Mouse (Mus musculus) erythroblast, adult 5-6 weeks (primary cell): Measurements from ENCODE around the gene Hand2. TPM values are rescaled to one million over a fixed set of nuclear protein-coding genes. Genes with fewer than 3 reads are reported as not detected.

Experiments
- ATAC-seq: replicated peaks from 2 replicates; pipeline ENCODE4 v1.8.0; 2016; ENCODE audit warnings: moderate number of reproducible peaks, mild to moderate bottlenecking, moderate TSS enrichment, inconsistent platforms; ENCODE audit not compliant: poor library complexity, low FRiP score, severe bottlenecking
- total RNA-seq, 2 experiments: library from RNA; stranded (forward) in 1 of 2; stranded (reverse) in 1 of 2; fragments of 150-400 nt in 1 of 2; fragments of 200-764, 138-1000 nt in 1 of 2; gene quantifications; 2 replicates each; pipeline versions ENCODE4 v1.2.3 to v1.2.4; 2015 to 2017; ENCODE audit warnings: low replicate concordance in 2 of 2

Gene Hand2
- total RNA-seq, 2 experiments from 2014 or later = not detected

DNA sequence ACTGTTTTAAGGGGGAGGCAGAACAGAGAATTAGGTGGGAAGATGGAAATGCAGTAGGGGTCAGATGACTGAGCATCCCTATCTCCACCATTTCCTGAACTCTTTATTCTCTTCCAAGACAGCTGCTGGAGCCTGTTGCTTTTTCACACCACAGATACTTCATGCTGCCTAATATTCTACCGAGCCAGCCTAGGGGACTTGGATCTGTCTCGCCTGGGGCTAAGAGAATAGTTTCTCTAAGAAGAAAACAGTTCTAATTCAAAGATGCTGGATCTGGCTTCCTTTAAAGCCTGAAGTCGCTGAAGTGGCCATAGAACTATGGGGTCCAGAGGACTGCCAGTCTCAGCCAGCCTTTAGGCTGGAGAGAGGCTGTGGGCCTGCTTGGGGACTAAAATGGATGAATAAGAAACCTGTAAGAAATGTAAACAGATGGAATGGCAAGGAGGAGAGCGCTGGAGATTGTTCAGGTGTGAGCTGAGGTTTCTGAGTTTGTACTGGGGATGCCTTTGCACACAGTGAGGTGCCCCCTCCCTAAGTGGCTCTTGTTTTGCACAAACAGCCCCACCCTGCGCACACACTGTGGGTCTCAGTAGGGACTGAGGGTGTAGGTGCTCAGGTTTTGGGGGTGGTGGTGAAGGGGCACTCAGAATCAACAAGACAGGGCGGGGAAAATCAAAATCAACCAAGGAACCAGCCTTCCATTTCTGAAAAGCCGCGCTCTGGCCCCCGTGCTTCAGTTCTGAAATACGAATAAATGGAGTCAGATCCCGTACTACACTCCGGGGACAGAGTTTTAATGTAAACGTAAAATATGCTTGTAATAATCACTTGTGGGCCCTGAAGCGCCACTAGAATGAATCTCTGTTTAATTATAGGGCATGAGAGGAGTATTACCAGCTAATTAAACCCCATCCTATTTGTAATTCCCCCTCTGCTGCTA lies 19.2 kb downstream of the Hand2 start:
- ATAC-seq = no peak

GRCm38 (mm10) chr8:57340840-57341540 lies 20.2 kb downstream of the Hand2 start:
- ATAC-seq = no peak

DNA sequence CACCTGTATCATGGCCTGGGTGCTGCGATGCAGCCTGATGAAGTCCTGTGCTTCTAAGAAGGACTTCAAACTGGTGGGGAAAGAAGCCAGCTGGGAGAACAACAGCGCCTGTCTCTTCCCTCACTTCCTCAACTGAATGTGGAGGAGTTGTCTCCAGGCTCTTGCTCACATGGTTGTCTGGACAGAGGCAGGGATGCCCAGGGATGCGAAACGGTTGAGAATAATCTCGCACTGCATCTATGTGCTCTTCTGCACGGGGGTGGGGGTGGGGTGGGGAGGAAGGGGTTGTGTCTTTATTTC lies 20.7 kb downstream of the Hand2 start:
- ATAC-seq = no peak

DNA sequence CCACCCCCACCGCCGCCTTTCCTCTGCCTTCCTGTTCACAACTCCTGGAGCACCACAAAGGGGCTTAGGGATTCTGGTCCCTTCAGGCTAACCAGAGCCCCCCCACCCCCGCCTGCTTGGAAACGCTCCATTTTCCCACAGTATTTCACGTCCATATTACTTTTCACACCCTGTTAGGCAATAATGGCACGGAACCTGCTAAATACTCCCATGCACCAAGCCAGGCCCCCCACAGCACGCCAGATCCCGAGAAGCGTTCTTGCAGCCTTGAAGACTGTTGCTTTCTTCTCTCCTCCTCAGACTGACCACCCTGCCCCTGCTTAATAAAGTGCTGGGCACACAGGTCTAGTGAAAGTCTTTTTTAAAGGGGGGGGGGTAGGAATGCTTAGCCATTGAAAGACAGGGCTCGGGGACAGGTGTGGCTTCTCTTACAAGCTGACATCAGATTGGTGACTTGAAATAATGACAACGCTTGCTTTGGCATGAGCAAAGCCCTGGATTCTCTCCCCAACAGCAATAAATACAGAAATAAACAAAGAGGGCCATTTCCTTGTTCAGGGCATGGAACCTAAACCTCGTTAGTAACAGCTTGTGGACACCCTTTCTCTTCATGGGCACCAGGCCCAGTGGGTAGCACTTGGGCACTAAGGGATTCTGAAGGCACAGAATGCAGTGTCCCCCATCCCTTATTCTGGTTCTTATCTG lies 21.8 kb downstream of the Hand2 start:
- no peak for ATAC-seq

GRCm38 (mm10) chr8:57343731-57344315 lies 23.0 kb downstream of the Hand2 start:
- no peak for ATAC-seq

DNA sequence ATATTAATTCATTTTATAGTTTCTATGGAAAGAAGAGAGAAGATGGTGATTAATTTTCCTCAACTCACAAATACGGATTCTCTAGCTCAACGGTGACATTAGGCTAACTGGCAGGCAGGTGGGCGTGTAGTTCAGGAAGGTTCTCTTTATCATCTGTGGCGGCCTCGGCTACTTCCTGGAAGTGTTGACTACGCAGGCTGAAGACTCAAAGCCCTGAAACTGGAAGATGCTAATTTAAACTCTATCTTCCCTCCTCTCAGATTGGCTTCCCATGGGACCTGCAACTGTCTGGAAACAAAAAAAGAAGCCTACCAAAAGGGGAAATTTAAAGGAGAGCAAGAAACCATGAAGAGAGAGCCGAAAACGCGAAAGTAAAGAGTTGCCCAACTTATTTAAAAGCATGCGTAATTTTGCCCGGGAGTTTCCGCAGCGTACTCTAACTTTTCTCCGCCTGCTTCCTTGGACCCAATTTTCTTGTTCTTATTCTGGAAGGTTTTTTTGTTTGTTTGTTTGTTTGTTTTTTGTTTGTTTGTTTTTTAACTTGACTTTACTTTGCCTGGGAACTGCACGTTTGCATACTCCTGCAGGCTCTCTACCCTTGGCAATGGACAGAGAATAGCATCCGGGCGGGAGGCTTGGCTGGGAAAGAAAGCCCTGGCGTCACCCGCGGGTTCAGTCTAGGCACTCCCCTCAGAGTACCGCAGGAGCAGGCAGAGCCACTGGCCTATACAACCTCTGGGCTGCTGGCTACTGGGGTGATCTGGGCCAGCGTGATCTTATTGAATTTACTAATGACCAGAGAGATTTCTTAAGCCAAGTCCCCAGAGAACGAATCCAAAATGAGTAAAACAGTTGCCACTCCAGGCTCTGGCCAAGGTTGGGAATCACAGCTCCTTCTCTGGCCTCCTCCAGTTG lies 24.4 kb downstream of the Hand2 start:
- no peak for ATAC-seq

DNA sequence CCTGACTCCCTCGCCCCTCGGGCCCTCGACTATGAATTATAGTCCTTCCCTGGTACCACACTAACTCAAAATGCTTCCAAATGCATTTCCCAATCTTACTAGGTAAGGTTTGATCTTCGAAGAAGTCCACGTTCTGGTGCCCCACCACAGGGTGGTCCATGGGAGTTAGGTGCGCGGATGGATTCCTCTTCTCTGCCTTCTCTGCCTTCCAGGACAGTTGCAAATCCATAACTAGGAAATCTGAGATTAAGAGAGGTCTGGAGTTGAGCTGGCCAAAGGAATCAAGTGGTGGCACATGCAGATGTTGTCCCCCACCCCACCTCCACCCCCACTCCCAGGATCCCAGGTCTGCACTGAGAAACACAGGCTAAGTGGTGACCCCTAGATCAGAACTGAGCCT lies 25.6 kb downstream of the Hand2 start:
- no peak for ATAC-seq

- ATAC-seq = no peak
These were observed 26.4 kb downstream of the Hand2 start for GRCm38 (mm10) chr8:57347141-57347540.

GRCm38 (mm10) chr8:57348251-57348650 lies 27.5 kb downstream of the Hand2 start:
- no peak for ATAC-seq

DNA sequence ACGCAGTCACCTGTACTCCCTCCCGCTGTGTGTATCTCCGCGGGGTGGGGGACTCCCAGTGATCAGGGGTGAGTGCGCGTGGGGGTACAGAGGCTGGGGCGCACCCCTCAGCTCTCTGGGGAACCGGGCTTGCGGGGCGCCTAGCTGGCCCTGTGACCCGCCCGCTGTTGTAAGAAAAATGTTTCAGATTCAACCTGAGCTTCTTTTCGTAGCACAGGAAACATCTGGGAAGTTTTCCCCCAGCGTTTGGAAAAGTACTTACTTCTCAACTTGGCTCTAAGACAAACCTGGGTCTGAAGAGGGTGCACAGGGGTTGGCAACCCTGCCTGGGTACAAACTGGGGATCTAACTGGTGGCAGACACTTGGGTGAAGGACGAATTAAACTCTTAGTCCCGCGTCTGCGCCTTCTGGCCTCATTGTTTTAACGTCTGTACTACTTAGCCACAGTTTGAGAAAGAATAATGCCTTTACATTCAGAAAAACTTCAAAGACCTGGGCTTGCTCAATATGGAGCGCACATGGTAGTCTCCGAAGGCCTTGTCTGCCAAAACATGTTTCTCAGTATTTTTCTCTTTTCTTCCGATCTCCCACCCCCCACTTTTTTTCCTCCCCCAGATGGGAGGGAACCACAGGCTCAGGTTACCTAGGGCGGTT lies 28.2 kb downstream of the Hand2 start:
- no peak for ATAC-seq

DNA sequence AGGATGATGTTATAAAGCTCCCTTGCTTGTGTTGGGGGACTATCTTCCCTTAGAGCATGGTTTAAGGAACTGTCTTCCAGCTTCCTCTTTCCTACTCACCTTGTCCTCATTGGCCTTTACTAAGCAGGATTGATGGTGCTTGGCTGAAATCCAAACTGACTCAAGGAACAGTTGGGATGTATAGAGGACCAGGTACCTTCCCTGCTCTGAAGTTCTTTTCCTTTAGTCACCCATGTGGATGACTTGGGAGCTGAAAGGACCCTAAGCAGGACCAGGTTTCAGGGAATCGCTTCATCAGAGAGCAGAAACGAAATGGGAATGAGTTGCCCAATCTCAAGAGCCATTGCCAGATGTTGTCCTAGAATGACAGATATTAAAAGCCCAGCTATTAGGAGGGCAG lies 31.1 kb downstream of the Hand2 start:
- no peak for ATAC-seq

DNA sequence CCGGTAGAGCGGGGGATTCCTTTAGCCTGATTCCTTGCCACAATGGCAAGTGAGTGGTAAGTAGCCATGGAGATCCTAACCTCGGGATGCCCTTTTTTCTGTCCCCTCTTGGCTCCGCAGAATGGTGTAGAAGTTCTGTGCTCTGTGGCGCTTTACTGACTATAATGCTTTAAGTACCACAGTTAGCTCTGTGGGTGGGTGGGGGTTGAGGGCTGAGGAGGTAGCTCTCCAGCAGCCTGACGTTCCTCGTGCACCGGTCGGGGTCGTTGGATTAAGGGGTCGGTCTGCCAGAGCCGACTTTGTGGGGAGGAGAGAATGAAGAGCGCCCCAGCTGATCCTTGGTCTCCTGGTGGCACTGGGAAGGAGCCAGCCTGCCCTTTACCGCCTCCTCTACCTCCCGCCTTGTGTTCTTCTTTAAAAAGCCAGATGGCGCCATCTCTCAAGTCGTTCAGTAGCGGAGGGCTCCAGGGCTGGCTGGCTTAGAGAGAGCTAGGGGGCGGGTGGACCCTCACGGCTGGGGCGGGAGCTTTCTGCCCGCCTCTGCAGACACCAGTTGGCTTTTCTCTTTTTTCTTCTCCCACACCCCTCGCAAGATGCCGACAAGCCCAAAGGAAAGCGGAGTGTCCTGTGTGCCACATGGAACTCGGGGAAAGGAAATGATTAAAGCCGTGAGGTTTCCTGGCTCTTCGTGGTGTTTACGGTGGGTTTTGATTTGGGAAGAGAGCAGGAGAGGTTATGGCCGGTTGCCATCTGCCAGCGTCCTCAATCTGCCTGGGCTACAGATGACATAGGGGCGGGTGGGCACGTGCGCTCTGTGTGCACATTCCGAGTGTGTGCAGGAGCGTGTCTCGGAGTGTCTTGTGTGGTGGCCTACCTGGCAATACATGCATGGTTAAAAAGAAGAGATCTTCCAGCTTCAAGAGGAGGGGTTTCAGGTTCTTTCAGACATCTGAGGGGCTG lies 32.8 kb downstream of the Hand2 start:
- no peak for ATAC-seq

DNA sequence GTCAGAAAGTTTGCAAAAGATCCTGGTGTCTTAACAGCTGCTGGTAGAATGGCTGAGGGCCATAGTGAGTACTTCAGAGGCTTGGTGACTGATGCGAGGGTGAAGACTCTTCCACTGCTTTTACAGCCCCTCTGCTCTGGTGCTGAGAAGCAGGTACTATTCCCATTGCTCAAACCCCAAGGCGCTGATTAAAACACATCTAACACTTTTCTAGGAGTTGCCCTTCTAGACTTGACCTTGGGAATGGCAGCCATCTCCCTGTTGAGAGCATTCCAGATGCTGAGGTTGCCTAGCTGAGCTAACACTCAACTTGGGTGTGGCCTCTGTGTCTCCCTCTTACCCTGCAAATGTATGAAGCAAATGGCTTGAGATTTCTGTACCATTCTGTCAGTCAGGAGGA lies 34.1 kb downstream of the Hand2 start:
- ATAC-seq = no peak

DNA sequence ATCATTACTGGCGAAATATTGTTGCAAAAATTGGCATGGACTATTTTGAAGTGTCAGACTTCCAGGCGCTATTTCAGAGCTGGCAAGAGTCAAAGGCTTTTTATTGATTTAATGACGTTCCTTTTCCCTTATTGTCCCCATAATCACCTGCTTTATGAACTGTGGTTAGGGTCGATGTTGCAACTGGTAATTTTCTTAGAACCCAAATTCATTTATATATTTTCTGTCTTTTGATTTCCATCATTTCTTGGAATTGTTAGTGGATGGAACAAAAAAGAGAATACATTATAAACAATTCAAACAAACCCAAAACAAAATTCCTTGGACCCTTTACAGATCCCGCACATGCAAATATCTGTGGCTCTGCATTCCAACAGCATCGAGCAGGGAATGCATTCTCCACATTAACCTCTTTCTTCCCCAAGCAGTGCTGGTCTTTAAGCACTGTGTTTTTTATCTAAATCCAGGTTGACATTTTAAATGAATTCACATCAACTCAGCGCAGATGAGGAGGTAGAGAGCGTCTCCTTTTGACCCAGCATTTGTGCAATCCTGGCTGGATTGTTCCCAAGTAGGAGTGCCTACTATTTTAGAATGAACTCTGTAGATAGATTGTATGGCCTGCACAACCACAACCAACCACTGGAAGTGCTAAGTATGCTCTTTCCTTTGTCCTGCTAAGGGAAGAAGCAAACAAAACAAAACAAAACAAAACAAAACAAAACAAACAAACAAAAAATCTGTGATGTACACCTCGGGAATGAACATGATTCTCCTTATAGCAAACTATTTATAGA lies 35.9 kb downstream of the Hand2 start:
- ATAC-seq = no peak

DNA sequence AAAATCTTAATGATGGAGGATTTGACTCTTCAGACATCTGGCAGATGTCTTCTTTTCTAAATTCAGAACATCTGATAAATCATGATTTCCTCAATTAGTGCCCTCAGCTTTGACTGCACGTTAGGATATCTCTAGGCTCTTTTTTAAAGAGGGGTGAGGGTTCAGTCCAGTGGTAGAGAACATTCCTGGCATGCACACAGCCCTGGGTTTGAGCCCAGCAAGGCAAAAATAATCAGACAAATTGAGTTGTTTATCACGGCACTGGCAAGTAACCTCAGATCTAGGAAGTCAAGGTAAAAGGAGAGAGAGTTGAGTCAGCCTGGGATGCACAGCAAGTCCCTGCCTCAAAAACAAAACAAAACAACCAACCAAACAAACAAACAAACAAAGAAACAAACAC lies 39.7 kb downstream of the Hand2 start:
- ATAC-seq = no peak

GRCm38 (mm10) chr8:57361003-57361805 lies 40.4 kb downstream of the Hand2 start:
- ATAC-seq = no peak
